Mouse (Mus musculus) MEL (cell line): ENCODE measurements at regions not wholly inside any gene's neighbourhood (a gene's known extent, or its start where the extent isn't known, plus 50 kb on each side); places are given as distances from the start of the nearest gene placed in this dataset.

Experiments
- DNase-seq: peaks from one replicate; pipeline ENCODE4 v3.0.0; 2011; ENCODE audit warnings: low read depth, low spot score
- H3K27ac ChIP-seq: 2 replicates; pipeline ENCODE4 v1.5.1; 2012; ENCODE audit warnings: low read depth, mild to moderate bottlenecking, control low read depth, low read length, moderate library complexity; ENCODE audit not compliant: control insufficient read depth
- H3K27me3 ChIP-seq, 2 experiments: fragments of 150-350 bp in 1 of 2; sonication (generic) in 1 of 2; 2 replicates each; pipeline ENCODE4 v1.6.1; 2012; ENCODE audit warnings: low read length in 2 of 2, mild to moderate bottlenecking in 2 of 2, improper control_type of control experiment in 1 of 2, moderate library complexity in 1 of 2; ENCODE audit not compliant: insufficient read depth in 2 of 2, control insufficient read depth in 1 of 2
- H3K36me3 ChIP-seq, 2 experiments: 2 replicates each; pipeline ENCODE4 v1.6.1; 2012 to 2014; ENCODE audit warnings: low read length in 2 of 2, improper control_type of control experiment in 1 of 2, inconsistent platforms in 1 of 2, mild to moderate bottlenecking in 1 of 2; ENCODE audit not compliant: insufficient read depth in 2 of 2, control insufficient read depth in 1 of 2
- H3K4me1 ChIP-seq, 2 experiments: fragments of 150-350 bp in 1 of 2; sonication (generic) in 1 of 2; 2 replicates each; pipeline ENCODE4 v1.6.1; 2012; ENCODE audit warnings: low read length in 2 of 2, improper control_type of control experiment in 1 of 2, mild to moderate bottlenecking in 1 of 2; ENCODE audit not compliant: insufficient read depth in 2 of 2, control insufficient read depth in 1 of 2
- H3K4me3 ChIP-seq, 2 experiments: fragments of 150-350 bp in 1 of 2; sonication (generic) in 1 of 2; 2 replicates each; pipeline ENCODE4 v1.5.1; 2012; ENCODE audit warnings: low read depth in 2 of 2, low read length in 2 of 2, mild to moderate bottlenecking in 2 of 2, moderate library complexity in 2 of 2, control low read depth in 1 of 2, improper control_type of control experiment in 1 of 2; ENCODE audit not compliant: control insufficient read depth in 1 of 2, insufficient read depth in 1 of 2
- H3K79me2 ChIP-seq: 2 replicates; pipeline ENCODE4 v1.6.1; 2012; ENCODE audit warnings: mild to moderate bottlenecking, low read length, moderate library complexity; ENCODE audit not compliant: control insufficient read depth, poor library complexity, insufficient read depth
- H3K9ac ChIP-seq: 2 replicates; pipeline ENCODE4 v1.6.1; 2012; ENCODE audit warnings: low read depth, mild to moderate bottlenecking, control low read depth, low read length, moderate library complexity; ENCODE audit not compliant: control insufficient read depth, poor library complexity, severe bottlenecking
- H3K9me3 ChIP-seq: fragments of 150-350 bp; sonication (generic); replicated peaks from 2 replicates; pipeline ENCODE4 v1.6.1; 2012; ENCODE audit warnings: mild to moderate bottlenecking, low read length, improper control_type of control experiment, moderate library complexity; ENCODE audit not compliant: insufficient read depth
- BHLHE40 ChIP-seq: IDR thresholded peaks from 2 replicates; pipeline ENCODE4 v1.6.1; 2012; ENCODE audit warnings: low read depth, mild to moderate bottlenecking, inconsistent platforms, low read length, improper control_type of control experiment, borderline replicate concordance
- CHD1 ChIP-seq: IDR thresholded peaks from 2 replicates; pipeline ENCODE4 v1.6.1; 2012; ENCODE audit warnings: low read depth, mild to moderate bottlenecking, inconsistent platforms, low read length, improper control_type of control experiment
- CTCF ChIP-seq, 3 experiments: IDR thresholded peaks in 2 of 3; conservative IDR thresholded peaks in 1 of 3; 2 replicates each; pipeline ENCODE4 v1.5.1; 2011 to 2012; ENCODE audit warnings: low read length in 3 of 3, low read depth in 2 of 3, mild to moderate bottlenecking in 2 of 3, improper control_type of control experiment in 1 of 3, inconsistent platforms in 1 of 3, mixed read lengths in 1 of 3, moderate library complexity in 1 of 3; ENCODE audit not compliant: control insufficient read depth in 1 of 3, insufficient read depth in 1 of 3, poor library complexity in 1 of 3, severe bottlenecking in 1 of 3
- ELF1 ChIP-seq: IDR thresholded peaks from 2 replicates; pipeline ENCODE4 v1.6.1; 2014; ENCODE audit warnings: low read depth, mild to moderate bottlenecking, inconsistent platforms, low read length, improper control_type of control experiment, moderate library complexity
- ETS1 ChIP-seq: IDR thresholded peaks from 2 replicates; pipeline ENCODE4 v1.6.1; 2012; ENCODE audit warnings: low read depth, mild to moderate bottlenecking, inconsistent platforms, low read length, improper control_type of control experiment, moderate library complexity
- GABPA ChIP-seq: IDR thresholded peaks from 2 replicates; pipeline ENCODE4 v1.6.1; 2012; ENCODE audit warnings: low read depth, mild to moderate bottlenecking, inconsistent platforms, low read length, improper control_type of control experiment, moderate library complexity
- HCFC1 ChIP-seq: IDR thresholded peaks from 2 replicates; pipeline ENCODE4 v1.6.1; 2012; ENCODE audit warnings: low read depth, mild to moderate bottlenecking, inconsistent platforms, low read length, improper control_type of control experiment, moderate library complexity
- JUND ChIP-seq: IDR thresholded peaks from 2 replicates; pipeline ENCODE4 v1.6.1; 2011; ENCODE audit warnings: low read depth, mild to moderate bottlenecking, improper control_type of control experiment, low read length
- KAT2A ChIP-seq: conservative IDR thresholded peaks from 2 replicates; pipeline ENCODE4 v1.6.1; 2012; ENCODE audit warnings: low read depth, low read length, improper control_type of control experiment, inconsistent platforms
- MAFK ChIP-seq: IDR thresholded peaks from 2 replicates; pipeline ENCODE4 v1.6.1; 2011; ENCODE audit warnings: low read depth, mild to moderate bottlenecking, low read length, improper control_type of control experiment, borderline replicate concordance
- MAZ ChIP-seq: IDR thresholded peaks from 2 replicates; pipeline ENCODE4 v1.6.1; 2012; ENCODE audit warnings: low read depth, mild to moderate bottlenecking, inconsistent platforms, low read length, improper control_type of control experiment
- MXI1 ChIP-seq: IDR thresholded peaks from 2 replicates; pipeline ENCODE4 v1.6.1; 2011; ENCODE audit warnings: mild to moderate bottlenecking, low read depth, low read length, improper control_type of control experiment
- MYB ChIP-seq: IDR thresholded peaks from 2 replicates; pipeline ENCODE4 v1.6.1; 2011; ENCODE audit warnings: mild to moderate bottlenecking, low read depth, low read length, improper control_type of control experiment
- MYC ChIP-seq: IDR thresholded peaks from 2 replicates; pipeline ENCODE4 v1.6.1; 2011; ENCODE audit warnings: low read depth, mild to moderate bottlenecking, low read length, improper control_type of control experiment, moderate library complexity
- NELFE ChIP-seq: IDR thresholded peaks from 2 replicates; pipeline ENCODE4 v1.6.1; 2011; ENCODE audit warnings: low read depth, low read length, improper control_type of control experiment
- POLR2A ChIP-seq, 2 experiments: IDR thresholded peaks; 2 replicates each; pipeline ENCODE4 v1.6.1; 2011 to 2012; ENCODE audit warnings: low read length in 2 of 2, mild to moderate bottlenecking in 2 of 2, control low read depth in 1 of 2, improper control_type of control experiment in 1 of 2, low read depth in 1 of 2, moderate library complexity in 1 of 2; ENCODE audit not compliant: control insufficient read depth in 1 of 2, insufficient read depth in 1 of 2, poor library complexity in 1 of 2
- POLR2AphosphoS5 ChIP-seq: IDR thresholded peaks from 2 replicates; pipeline ENCODE4 v1.6.1; 2012; ENCODE audit warnings: low read depth, borderline replicate concordance, mild to moderate bottlenecking, inconsistent platforms, low read length, moderate library complexity, mixed read lengths
- RAD21 ChIP-seq: IDR thresholded peaks from 2 replicates; pipeline ENCODE4 v1.6.1; 2011; ENCODE audit warnings: mild to moderate bottlenecking, low read depth, low read length, improper control_type of control experiment
- RCOR1 ChIP-seq: IDR thresholded peaks from 2 replicates; pipeline ENCODE4 v1.6.1; 2012; ENCODE audit warnings: low read depth, mild to moderate bottlenecking, inconsistent platforms, low read length, improper control_type of control experiment
- SIN3A ChIP-seq: IDR thresholded peaks from 2 replicates; pipeline ENCODE4 v1.6.1; 2012; ENCODE audit warnings: low read length, improper control_type of control experiment, inconsistent platforms
- SMC3 ChIP-seq: IDR thresholded peaks from 2 replicates; pipeline ENCODE4 v1.6.1; 2011; ENCODE audit warnings: low read depth, low read length, improper control_type of control experiment
- TAL1 ChIP-seq: IDR thresholded peaks from 2 replicates; pipeline ENCODE4 v1.6.1; 2012; ENCODE audit warnings: mild to moderate bottlenecking, inconsistent platforms, low read length, moderate library complexity, mixed read lengths
- TBP ChIP-seq: IDR thresholded peaks from 2 replicates; pipeline ENCODE4 v1.8.0; 2011; ENCODE audit warnings: low read depth, low read length, improper control_type of control experiment
- TCF12 ChIP-seq: IDR thresholded peaks from 2 replicates; pipeline ENCODE4 v1.6.1; 2014; ENCODE audit warnings: low read depth, mild to moderate bottlenecking, inconsistent platforms, low read length, improper control_type of control experiment, moderate library complexity
- USF2 ChIP-seq, 2 experiments: IDR thresholded peaks; 2 replicates each; pipeline ENCODE4 v1.6.1; 2011 to 2012; ENCODE audit warnings: improper control_type of control experiment in 2 of 2, low read length in 2 of 2, borderline replicate concordance in 1 of 2, inconsistent platforms in 1 of 2, low read depth in 1 of 2, mild to moderate bottlenecking in 1 of 2; ENCODE audit not compliant: insufficient read depth in 1 of 2
- ZC3H11A ChIP-seq: IDR thresholded peaks from 2 replicates; pipeline ENCODE4 v1.6.1; 2012; ENCODE audit warnings: low read depth, mild to moderate bottlenecking, inconsistent platforms, low read length, improper control_type of control experiment
- ZKSCAN1 ChIP-seq: IDR thresholded peaks from 2 replicates; pipeline ENCODE4 v1.6.1; 2012; ENCODE audit warnings: low read depth, mild to moderate bottlenecking, inconsistent platforms, low read length, improper control_type of control experiment, moderate library complexity
- ZMIZ1 ChIP-seq: IDR thresholded peaks from 2 replicates; pipeline ENCODE4 v1.6.1; 2012; ENCODE audit warnings: low read depth, mild to moderate bottlenecking, inconsistent platforms, low read length, improper control_type of control experiment, moderate library complexity

DNA sequence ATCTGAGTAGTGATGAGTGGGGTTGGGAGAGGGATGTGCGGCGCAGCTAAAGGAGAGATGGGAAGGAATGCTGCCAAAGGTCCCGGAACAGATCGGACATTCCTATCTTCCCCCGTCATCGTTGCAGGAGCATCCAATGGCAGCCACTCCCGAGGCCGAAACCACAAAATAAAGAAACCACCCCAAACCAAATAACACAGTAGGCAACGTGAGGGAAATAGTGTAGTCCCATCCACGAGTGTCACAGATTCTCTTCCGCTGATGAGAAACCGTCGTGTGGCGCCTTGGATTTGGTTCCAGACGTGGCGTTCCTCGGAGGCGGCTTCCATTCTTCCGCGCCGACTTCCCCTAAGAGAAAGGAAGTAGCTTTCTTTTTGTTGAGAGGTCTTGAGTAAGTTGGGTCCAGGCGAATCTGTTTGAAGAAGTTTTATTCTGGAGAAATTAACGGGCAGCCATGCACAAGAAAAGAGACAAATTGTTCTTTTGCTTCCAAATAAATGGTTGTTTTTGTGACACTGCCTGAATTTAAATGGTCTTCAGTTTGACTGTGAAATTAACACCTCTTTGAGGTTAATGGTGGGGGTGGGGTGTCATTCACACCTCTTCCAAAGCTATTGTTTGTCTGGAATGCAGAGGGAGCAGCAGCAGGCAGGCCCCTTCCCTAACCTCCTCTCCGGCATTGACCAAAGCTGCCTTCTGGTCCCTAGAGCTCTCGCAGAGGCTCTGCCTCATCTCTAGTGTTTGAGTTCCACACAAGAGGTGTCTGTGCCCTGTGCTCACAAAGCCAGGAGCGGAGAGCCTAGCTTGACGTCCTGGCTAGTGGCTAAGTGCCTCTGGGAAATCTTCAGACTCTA is 88.3 kb upstream of the Eomes start:
- H3K27me3 ChIP-seq = no peaks in the 10 kb centered on the region
- no peak overlapping the region for H3K9ac ChIP-seq
- no peaks in the 10 kb centered on the region for H3K9me3 ChIP-seq
- no peak for DNase-seq
- H3K79me2 ChIP-seq = no peaks in the 10 kb centered on the region
- H3K36me3 ChIP-seq = peaks cover 0 to 10% of the 10 kb centered on the region in 2 experiments; a peak in 2 of 4 replicates
- no peak overlapping the region for H3K27ac ChIP-seq
- H3K4me1 ChIP-seq = peaks cover 7 to 12% of the 10 kb centered on the region in 2 experiments
- TF ChIP-seq TBP = no peak
- TF ChIP-seq SIN3A = no peak
- TF ChIP-seq SMC3 = no peak
- TF ChIP-seq CHD1 = no peak
- no peak overlapping the region for H3K4me3 ChIP-seq

DNA sequence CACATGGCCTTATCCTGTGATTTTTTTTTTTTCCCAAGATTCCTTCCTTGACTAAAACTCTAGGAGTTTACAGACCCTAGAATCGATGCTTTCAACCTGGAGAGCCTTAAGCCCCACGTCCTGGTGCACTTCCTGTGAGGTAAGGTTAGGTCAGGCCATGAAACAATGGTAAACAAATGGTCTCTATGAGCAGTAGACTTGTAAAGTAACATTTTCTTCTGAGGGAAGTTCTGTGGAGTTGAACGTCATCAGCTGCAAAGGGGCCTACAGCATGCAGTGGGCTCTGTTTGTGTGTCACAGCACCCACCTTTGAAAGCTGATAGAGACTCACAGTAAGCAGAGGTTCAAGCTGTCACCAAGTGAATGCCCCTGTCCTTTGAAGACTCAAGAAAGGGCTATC is 87.3 kb upstream of the Eomes start:
- Histone ChIP-seq H3K27me3 (no peaks in the 10 kb centered on the region), H3K4me3 (no peak overlapping the region)

DNA sequence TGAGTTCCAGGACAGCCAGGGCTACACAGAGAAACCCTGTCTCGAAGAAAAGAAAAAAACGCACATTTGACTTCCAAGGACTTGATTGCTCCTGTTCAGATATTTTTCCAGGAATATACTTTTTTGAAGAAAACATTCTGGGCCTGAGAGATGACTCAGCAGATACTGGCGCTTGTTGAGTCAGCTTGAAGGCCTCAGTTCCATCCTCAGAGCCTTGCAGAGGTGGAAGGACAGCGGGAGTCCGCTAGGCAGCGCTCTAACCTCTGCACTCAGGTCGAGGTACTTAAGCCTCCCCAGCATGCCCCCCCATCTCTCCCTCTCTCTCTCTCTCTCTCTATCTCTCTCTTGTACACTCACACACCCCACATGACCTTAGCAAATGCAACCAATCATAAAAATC is 86.3 kb upstream of the Eomes start:
- no peak for DNase-seq
- Histone ChIP-seq H3K36me3 (peaks cover 0 to 7% of the 10 kb centered on the region in 2 experiments; a peak in 2 of 4 replicates), H3K4me1 (peaks cover 7 to 10% of the 10 kb centered on the region in 2 experiments), H3K9me3 (no peaks in the 10 kb centered on the region), H3K4me3 (no peak overlapping the region), H3K27ac (no peak overlapping the region), H3K9ac (no peak overlapping the region), H3K27me3 (no peaks in the 10 kb centered on the region), H3K79me2 (no peaks in the 10 kb centered on the region)
- TF ChIP-seq MAFK (no peak), MYC (no peak), ZMIZ1 (no peak), MXI1 (no peak), ZKSCAN1 (no peak), TCF12 (no peak), GABPA (no peak), HCFC1 (no peak), ETS1 (no peak)

More for the DNA sequence above, 87.3 kb upstream of the Eomes start:
- Histone ChIP-seq H3K79me2 (no peaks in the 10 kb centered on the region), H3K9ac (no peak overlapping the region), H3K36me3 (peaks cover 0 to 7% of the 10 kb centered on the region in 2 experiments; a peak in 2 of 4 replicates), H3K9me3 (no peaks in the 10 kb centered on the region), H3K4me1 (peaks cover 6 to 7% of the 10 kb centered on the region in 2 experiments), H3K27ac (no peak overlapping the region)
- TF ChIP-seq JUND (no peak), POLR2A (IDR thresholded peaks at IDR 0.05; ENCODE audit: control insufficient read depth in 1 of 2, insufficient read depth in 1 of 2, low read depth in 1 of 2, low read length in 2 of 2, poor library complexity in 1 of 2) (no peak), BHLHE40 (no peak), CTCF (IDR thresholded peaks at IDR 0.05 in 2 of 3, conservative IDR thresholded peaks at IDR 0.05 in 1 of 3; ENCODE audit: control insufficient read depth in 1 of 3, insufficient read depth in 1 of 3, low read depth in 2 of 3, low read length in 3 of 3, poor library complexity in 1 of 3, severe bottlenecking in 1 of 3) (no peak), MYB (no peak), MAZ (no peak), POLR2AphosphoS5 (no peak), NELFE (no peak), MAFK (no peak), RAD21 (no peak), RCOR1 (no peak), TAL1 (no peak), ELF1 (no peak), TCF12 (no peak), SIN3A (no peak), USF2 (IDR thresholded peaks at IDR 0.05; ENCODE audit: borderline replicate concordance in 1 of 2, insufficient read depth in 1 of 2, low read depth in 1 of 2, low read length in 2 of 2) (no peak), ZC3H11A (no peak), GABPA (no peak), ZKSCAN1 (no peak), KAT2A (no peak)
- DNase-seq = no peak
